Mouse (Mus musculus) thymus, adult 18-20 months (tissue): ENCODE measurements around the gene Macf1.
A peak's percentile ranks its signal among the peaks of the same experiment; 100 is the strongest.

Experiments
- DNase-seq, 2 experiments: peaks; one replicate each; pipeline ENCODE4 v3.0.0; 2022; ENCODE audit warnings: mixed read lengths in 2 of 2

Gene Macf1

GRCm38 (mm10) chr4:123397643-123398434 is 286.3 kb downstream of the Macf1 start:
- DNase-seq = no peak

GRCm38 (mm10) chr4:123397049-123397448 is 287.1 kb downstream of the Macf1 start:
- DNase-seq = no peak

- no peak for DNase-seq
Measured at GRCm38 (mm10) chr4:123395435-123396000, 288.6 kb downstream of the Macf1 start.

GRCm38 (mm10) chr4:123394878-123395277 is 289.3 kb downstream of the Macf1 start:
- DNase-seq = no peak

- no peak for DNase-seq
Measured at GRCm38 (mm10) chr4:123394269-123394668, 289.9 kb downstream of the Macf1 start.

- no peak for DNase-seq
Measured at GRCm38 (mm10) chr4:123393004-123393403, 291.2 kb downstream of the Macf1 start.

GRCm38 (mm10) chr4:123392187-123392586 is 292.0 kb downstream of the Macf1 start:
- no peak for DNase-seq

- no peak for DNase-seq
Measured at GRCm38 (mm10) chr4:123385028-123385427, 299.1 kb downstream of the Macf1 start.

GRCm38 (mm10) chr4:123383173-123383572 is 301.0 kb downstream of the Macf1 start:
- DNase-seq = no peak

GRCm38 (mm10) chr4:123382051-123382450 is 302.1 kb downstream of the Macf1 start:
- no peak for DNase-seq

GRCm38 (mm10) chr4:123381598-123381997 is 302.6 kb downstream of the Macf1 start:
- DNase-seq = no peak

- DNase-seq = no peak
Measured at GRCm38 (mm10) chr4:123376031-123376430, 308.1 kb downstream of the Macf1 start.

GRCm38 (mm10) chr4:123374316-123375008 is 309.7 kb downstream of the Macf1 start:
- no peak for DNase-seq

- DNase-seq = no peak
Measured at GRCm38 (mm10) chr4:123363555-123363954, 320.6 kb downstream of the Macf1 start.

GRCm38 (mm10) chr4:123360771-123361170 is 323.4 kb downstream of the Macf1 start:
- no peak for DNase-seq

- no peak for DNase-seq
Measured at GRCm38 (mm10) chr4:123358613-123359012, 325.5 kb downstream of the Macf1 start.

GRCm38 (mm10) chr4:123355941-123356340 is 328.2 kb downstream of the Macf1 start:
- no peak for DNase-seq

GRCm38 (mm10) chr4:123353271-123353877 is 330.8 kb downstream of the Macf1 start:
- DNase-seq = no peak

GRCm38 (mm10) chr4:123343471-123343789 is 340.7 kb downstream of the Macf1 start:
- no peak for DNase-seq

- peak; percentile 22 to 28 for DNase-seq
Measured at GRCm38 (mm10) chr4:123342642-123343470, 341.3 kb downstream of the Macf1 start, which contains the start of gene Bmp8a. Gene Bmp8a, minus strand, starts transcription at chr4:123343252.

GRCm38 (mm10) chr4:123342091-123342641 is 342.0 kb downstream of the Macf1 start:
- DNase-seq = no peak

GRCm38 (mm10) chr4:123340232-123340631 is 343.9 kb downstream of the Macf1 start:
- DNase-seq = no peak
